Mouse (Mus musculus): ENCODE measurements around the gene Manbal.

- no peak for TF ChIP-seq CTCF (IDR thresholded peaks at IDR 0.05; ENCODE audit: low read depth)
- no peak for TF ChIP-seq EP300 (IDR thresholded peaks at IDR 0.05; ENCODE audit: low read depth)
Observed at GRCm38 (mm10) chr2:157325238-157325637, 42.2 kb upstream of the Manbal start.

Measured in liver, embryonic 14.5 days (tissue).